In genomic region chr12:71924978-71925529, GRCm38 (mm10) we compare ENCODE assay signal across 15 mouse cellular contexts.
"Had no signal": no experiment of that assay in that cellular context is flagged by ENCODE, and none has a peak within 500 bp of the region (broad histone marks: within the 10 kb centered on the region; RNA-seq: fewer than 3 reads in every experiment).

No protein-coding gene starts in this region.

- ATAC-seq: lung, postnatal 0 days; midbrain, embryonic 15.5 days had no signal

- H3K9me3 ChIP-seq: limb, embryonic 12.5 days; midbrain, embryonic 15.5 days; neural tube, embryonic 13.5 days had no signal

- H3K4me2 ChIP-seq: limb, embryonic 12.5 days; midbrain, embryonic 11.5 days; midbrain, embryonic 15.5 days; neural tube, embryonic 13.5 days had no signal

- H3K9ac ChIP-seq: limb, embryonic 12.5 days; liver, embryonic 14.5 days; midbrain, embryonic 15.5 days; neural tube, embryonic 13.5 days had no signal

- H3K27me3 ChIP-seq: limb, embryonic 12.5 days; midbrain, embryonic 15.5 days; neural tube, embryonic 13.5 days had no signal

- H3K4me3 ChIP-seq: layer of hippocampus, adult 2 months; limb, embryonic 12.5 days; midbrain, embryonic 15.5 days; neural tube, embryonic 13.5 days had no signal

- H3K36me3 ChIP-seq: limb, embryonic 12.5 days; midbrain, embryonic 15.5 days; neural tube, embryonic 13.5 days had no signal

- DNase-seq: liver; lung, adult 2 months; lung, postnatal 36 days; retina, postnatal 1 day; right cerebral cortex, postnatal 4 days; spleen, adult 18-20 months; thymus, adult 18-20 months; thymus, postnatal 14 days had no signal

- H3K27ac ChIP-seq: limb, embryonic 12.5 days; liver, embryonic 14.5 days; midbrain, embryonic 15.5 days had no signal
